Mouse (Mus musculus) lung, adult 2 months (tissue): ENCODE measurements around the gene Dnajc10.

Experiments
- CTCF ChIP-seq: fragments of 200-500 bp; IDR thresholded peaks from 2 replicates; pipeline ENCODE4 v1.5.1; 2011; ENCODE audit warnings: mild to moderate bottlenecking, low read length, control low read depth; ENCODE audit not compliant: insufficient read depth
- POLR2A ChIP-seq: fragments of 200-500 bp; IDR thresholded peaks from 2 replicates; pipeline ENCODE4 v1.6.1; 2011; ENCODE audit warnings: low read depth, mild to moderate bottlenecking, control low read depth, low read length, borderline replicate concordance; ENCODE audit errors: extremely low read depth

- no peak for TF ChIP-seq POLR2A
- no peak for TF ChIP-seq CTCF
These were observed 47.2 kb upstream of the Dnajc10 start for GRCm38 (mm10) chr2:80268053-80268452.
